Mouse (Mus musculus) ES-Bruce4 (cell line): Measurements from ENCODE around the gene H3f3a.

Experiments used
- CTCF ChIP-seq: IDR thresholded peaks from one replicate; pipeline ENCODE4 v1.8.1; 2011; ENCODE audit warnings: low read depth, low read length
- EP300 ChIP-seq: IDR thresholded peaks from 2 replicates; pipeline ENCODE4 v1.6.1; 2011; ENCODE audit warnings: low read depth, low read length; ENCODE audit not compliant: insufficient read depth
- POLR2A ChIP-seq: IDR thresholded peaks from one replicate; pipeline ENCODE4 v1.8.1; 2011; ENCODE audit warnings: low read length; ENCODE audit not compliant: insufficient read depth

- TF ChIP-seq CTCF (no peak), POLR2A (no peak), EP300 (no peak)
These were observed 13.7 kb downstream of the H3f3a start for GRCm38 (mm10) chr1:180800022-180800421.
